Mouse (Mus musculus) kidney, adult 2 months (tissue): Measurements from ENCODE around the gene Sh2d7. TPM values are rescaled to one million over a fixed set of nuclear protein-coding genes. Genes with fewer than 3 reads are reported as not detected.

Source experiments
- DNase-seq: peaks from one replicate; pipeline ENCODE4 v3.0.0; 2021
- H3K27ac ChIP-seq: fragments of 200-500 bp; 2 replicates; pipeline ENCODE4 v1.5.1; 2012; ENCODE audit warnings: low read depth, low read length, control low read depth, inconsistent platforms; ENCODE audit not compliant: insufficient read depth
- H3K27me3 ChIP-seq: fragments of 200-500 bp; replicated peaks from 2 replicates; pipeline ENCODE4 v1.6.1; 2012; ENCODE audit warnings: mild to moderate bottlenecking, moderate library complexity, low read length, inconsistent platforms; ENCODE audit not compliant: control insufficient read depth, insufficient read depth
- H3K36me3 ChIP-seq: fragments of 200-500 bp; 2 replicates; pipeline ENCODE4 v1.6.1; 2012; ENCODE audit warnings: mild to moderate bottlenecking, moderate library complexity, low read length, inconsistent platforms; ENCODE audit not compliant: control insufficient read depth, insufficient read depth
- H3K4me1 ChIP-seq: fragments of 200-500 bp; 2 replicates; pipeline ENCODE4 v1.6.1; 2011; ENCODE audit warnings: low read length; ENCODE audit not compliant: control insufficient read depth, insufficient read depth
- H3K4me3 ChIP-seq: fragments of 200-500 bp; 2 replicates; pipeline ENCODE4 v1.5.1; 2011; ENCODE audit warnings: mild to moderate bottlenecking, low read depth, low read length, control low read depth; ENCODE audit not compliant: insufficient read depth
- CTCF ChIP-seq: fragments of 200-500 bp; conservative IDR thresholded peaks from 2 replicates; pipeline ENCODE4 v1.5.1; 2011; ENCODE audit warnings: low read depth, mild to moderate bottlenecking, control low read depth, low read length, moderate library complexity, mixed read lengths; ENCODE audit not compliant: insufficient read depth, insufficient read length
- POLR2A ChIP-seq: fragments of 200-500 bp; IDR thresholded peaks from one replicate; pipeline ENCODE4 v1.6.1; 2011; ENCODE audit warnings: low read depth, low read length, control low read depth
- whole genome bisulfite sequencing: fragments of 180-500 bp; shearing (Covaris S2); methylation state at CpG from one replicate; pipeline ENCODE4 v1.1.7; 2018; 5-methylcytosine and 5-hydroxymethylcytosine counted together
- polyA plus RNA-seq: library from polyadenylated mRNA; depleted of rRNA; stranded (reverse); fragments of >200 nt; gene quantifications from 2 replicates; pipeline ENCODE4 v1.2.3, GENCODE M21; 2012

The Sh2d7 gene
- polyA plus RNA-seq, 1 experiment = not detected

DNA sequence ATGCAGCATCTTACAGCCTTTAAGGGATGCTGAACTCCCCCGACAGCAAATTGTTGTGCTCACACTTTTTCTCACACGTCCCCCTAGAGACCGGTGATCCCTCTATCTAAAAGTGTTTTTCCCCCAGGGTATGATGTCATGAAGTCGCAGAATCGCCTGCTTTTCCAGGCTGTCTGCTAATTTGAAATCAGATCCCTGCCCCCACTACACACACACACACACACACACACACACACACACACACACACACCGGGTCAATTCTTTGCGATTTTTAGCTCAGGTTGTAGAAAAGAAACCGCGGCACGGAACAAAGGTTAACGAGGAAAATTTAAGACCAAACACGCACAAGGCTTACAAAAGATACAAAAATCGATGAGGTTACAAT lies 36.7 kb upstream of the Sh2d7 start:
- WGBS = 1% methylated on average over 13 of the region's 13 CpGs

DNA sequence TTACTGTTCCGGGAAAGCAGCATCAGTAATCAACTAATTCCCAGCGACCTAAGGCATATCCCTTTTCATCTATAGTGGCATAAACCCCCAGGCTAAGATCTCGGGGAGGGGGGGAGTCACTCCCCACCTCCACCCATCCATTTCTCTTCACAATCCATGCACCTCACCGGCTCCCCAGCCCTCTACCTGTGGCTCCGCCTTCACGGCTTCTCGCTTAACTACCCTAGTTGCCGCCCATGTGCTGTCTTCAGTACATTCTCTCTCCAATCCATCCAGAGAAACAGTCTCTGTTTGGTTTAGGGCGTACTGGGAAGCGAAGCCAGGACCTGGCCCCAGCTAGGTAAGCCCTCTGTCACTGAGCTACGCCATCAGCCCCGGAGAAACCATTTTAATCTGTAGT lies 35.9 kb upstream of the Sh2d7 start:
- H3K4me1 ChIP-seq = peaks cover 3% of the 10 kb centered on the region
- no peaks in the 10 kb centered on the region; the same call in 1 of the 2 replicates for H3K27me3 ChIP-seq
- TF ChIP-seq POLR2A = no peak
- TF ChIP-seq CTCF = no peak
- peak overlapping the region; percentile 27 for H3K4me3 ChIP-seq
- WGBS = 12% methylated on average over 12 of the region's 12 CpGs
- DNase-seq = peak; percentile 68
- no peaks in the 10 kb centered on the region for H3K36me3 ChIP-seq
- H3K27ac ChIP-seq = peak overlapping the region; percentile 45; the same call in 1 of the 2 replicates

More for the DNA sequence above, 36.7 kb upstream of the Sh2d7 start:
- TF ChIP-seq CTCF (no peak), POLR2A (no peak)
- H3K27me3 ChIP-seq = no peaks in the 10 kb centered on the region; the same call in 1 of the 2 replicates
- peaks cover 3% of the 10 kb centered on the region for H3K4me1 ChIP-seq
- H3K36me3 ChIP-seq = no peaks in the 10 kb centered on the region
- peak overlapping the region; percentile 68 for H3K27ac ChIP-seq
- peak overlapping the region; percentile 100 for H3K4me3 ChIP-seq
- DNase-seq = no peak

GRCm38 (mm10) chr9:54515991-54516390 lies 22.8 kb upstream of the Sh2d7 start:
- Histone ChIP-seq H3K4me1 (no peaks in the 10 kb centered on the region; the same call in 1 of the 2 replicates), H3K36me3 (no peaks in the 10 kb centered on the region), H3K4me3 (no peak overlapping the region), H3K27me3 (no peaks in the 10 kb centered on the region), H3K27ac (no peak overlapping the region)
- no peak for DNase-seq
- WGBS = 48% methylated on average over 2 of the region's 2 CpGs
- TF ChIP-seq CTCF = no peak

- TF ChIP-seq CTCF (no peak), POLR2A (no peak)
- H3K36me3 ChIP-seq = no peaks in the 10 kb centered on the region
- H3K27ac ChIP-seq = no peak overlapping the region
- no peak for DNase-seq
- 52% methylated on average over 7 of the region's 7 CpGs for WGBS
- no peak overlapping the region for H3K4me3 ChIP-seq
- H3K27me3 ChIP-seq = no peaks in the 10 kb centered on the region
- no peaks in the 10 kb centered on the region; the same call in 1 of the 2 replicates for H3K4me1 ChIP-seq
Observed at GRCm38 (mm10) chr9:54518921-54519320, 19.9 kb upstream of the Sh2d7 start.

- WGBS = 45% methylated on average over 4 of the region's 4 CpGs
- Histone ChIP-seq H3K27me3 (no peaks in the 10 kb centered on the region), H3K4me1 (no peaks in the 10 kb centered on the region; the same call in 1 of the 2 replicates), H3K27ac (peak overlapping the region; percentile 89; the same call in 1 of the 2 replicates), H3K4me3 (no peak overlapping the region), H3K36me3 (no peaks in the 10 kb centered on the region)
- DNase-seq = peak; percentile 88
- TF ChIP-seq POLR2A (no peak), CTCF (no peak)
Observed at GRCm38 (mm10) chr9:54520286-54520685, 18.5 kb upstream of the Sh2d7 start.

- Histone ChIP-seq H3K27ac (no peak overlapping the region), H3K4me1 (no peaks in the 10 kb centered on the region), H3K27me3 (no peaks in the 10 kb centered on the region), H3K4me3 (no peak overlapping the region), H3K36me3 (no peaks in the 10 kb centered on the region)
- WGBS = 50% methylated on average over 7 of the region's 7 CpGs
- DNase-seq = no peak
- TF ChIP-seq CTCF (no peak), POLR2A (no peak)
Observed at GRCm38 (mm10) chr9:54527694-54528093, 11.1 kb upstream of the Sh2d7 start.

- no peaks in the 10 kb centered on the region for H3K36me3 ChIP-seq
- TF ChIP-seq POLR2A = no peak
- no peak for TF ChIP-seq CTCF
- no peaks in the 10 kb centered on the region for H3K27me3 ChIP-seq
- H3K4me3 ChIP-seq = no peak overlapping the region
- WGBS = 78% methylated on average over 2 of the region's 2 CpGs
- H3K27ac ChIP-seq = no peak overlapping the region
- no peak for DNase-seq
- H3K4me1 ChIP-seq = no peaks in the 10 kb centered on the region
Observed at GRCm38 (mm10) chr9:54529950-54530349, 8.8 kb upstream of the Sh2d7 start.
